Mouse (Mus musculus) intestine, embryonic 15.5 days (tissue): ENCODE measurements at regions not wholly inside any gene's neighbourhood (a gene's known extent, or its start where the extent isn't known, plus 50 kb on each side); places are given as distances from the start of the nearest gene placed in this dataset.

Experiments
- ATAC-seq: fragments of 200-750 bp; cut with Nextera tagmentation; 2 replicates; pipeline ENCODE4 v1.8.0; 2017; ENCODE audit warnings: moderate TSS enrichment, moderate library complexity
- H3K27ac ChIP-seq: fragments of 300-500 bp; sonication (generic); 2 replicates; pipeline ENCODE4 v1.5.1; 2015; ENCODE audit warnings: mild to moderate bottlenecking, inconsistent platforms
- H3K27me3 ChIP-seq: fragments of 300-500 bp; sonication (generic); replicated peaks from 2 replicates; pipeline ENCODE4 v1.6.1; 2015; ENCODE audit warnings: inconsistent platforms
- H3K36me3 ChIP-seq: fragments of 300-500 bp; sonication (generic); 2 replicates; pipeline ENCODE4 v1.6.1; 2015; ENCODE audit warnings: inconsistent platforms
- H3K4me1 ChIP-seq: fragments of 300-500 bp; sonication (generic); replicated peaks from 2 replicates; pipeline ENCODE4 v1.6.1; 2015; ENCODE audit warnings: inconsistent platforms
- H3K4me2 ChIP-seq: fragments of 300-500 bp; sonication (generic); replicated peaks from 2 replicates; pipeline ENCODE4 v1.6.1; 2015; ENCODE audit warnings: mild to moderate bottlenecking, inconsistent platforms
- H3K4me3 ChIP-seq: fragments of 300-500 bp; sonication (generic); replicated peaks from 2 replicates; pipeline ENCODE4 v1.5.1; 2015; ENCODE audit warnings: inconsistent platforms
- H3K9ac ChIP-seq: fragments of 300-500 bp; sonication (generic); 2 replicates; pipeline ENCODE4 v1.6.1; 2015; ENCODE audit warnings: inconsistent platforms
- H3K9me3 ChIP-seq: fragments of 300-500 bp; sonication (generic); 2 replicates; pipeline ENCODE4 v1.6.1; 2016; ENCODE audit warnings: inconsistent platforms
- WGBS: fragments of 180-500 bp; shearing (Covaris S2); methylation state at CpG from one replicate; pipeline ENCODE4 v1.1.7; 2015; 5-methylcytosine and 5-hydroxymethylcytosine counted together

DNA sequence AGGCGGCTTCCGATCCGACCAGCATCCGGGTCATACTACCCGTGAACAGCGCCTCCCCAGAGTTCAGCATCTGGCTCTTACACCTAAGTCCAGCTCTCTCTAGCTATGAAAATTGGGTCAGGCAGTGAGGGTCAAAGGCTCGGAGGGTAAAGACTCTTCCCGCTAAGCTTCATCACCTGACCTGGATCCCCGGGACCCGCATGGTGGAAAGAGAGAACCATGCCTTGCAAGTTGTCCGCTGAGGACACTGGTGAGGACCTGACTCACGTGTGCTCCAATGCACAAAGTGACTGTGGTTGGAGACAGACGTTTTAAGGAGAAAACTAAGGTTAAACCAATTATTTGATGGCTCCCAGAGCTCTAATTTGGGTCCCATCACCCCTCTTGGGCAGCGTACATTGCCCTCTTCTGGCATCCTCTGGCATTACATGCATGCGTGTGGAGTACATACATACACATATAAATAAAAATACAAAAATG is 74.6 kb upstream of the Sall4 start:
- Histone ChIP-seq H3K4me2 (peak overlapping the region; percentile 45), H3K4me1 (peaks cover 20% of the 10 kb centered on the region), H3K27ac (no peak overlapping the region), H3K36me3 (no peaks in the 10 kb centered on the region), H3K27me3 (peaks cover 20% of the 10 kb centered on the region), H3K4me3 (no peak overlapping the region), H3K9me3 (no peaks in the 10 kb centered on the region), H3K9ac (no peak overlapping the region)
- no peak for ATAC-seq
- WGBS: 12% methylated on average over 15 of the region's 15 CpGs

GRCm38 (mm10) chr2:168841713-168842045 is 73.9 kb upstream of the Sall4 start:
- H3K36me3 ChIP-seq: no peaks in the 10 kb centered on the region
- no peak overlapping the region for H3K9ac ChIP-seq
- H3K27me3 ChIP-seq: peaks cover 20% of the 10 kb centered on the region
- no peak for ATAC-seq
- no peaks in the 10 kb centered on the region for H3K9me3 ChIP-seq
- whole genome bisulfite sequencing: under 1% methylated on average over 11 of the region's 11 CpGs
- no peak overlapping the region for H3K27ac ChIP-seq
- H3K4me1 ChIP-seq: peaks cover 20% of the 10 kb centered on the region
- H3K4me2 ChIP-seq: peak overlapping the region; percentile 45
- H3K4me3 ChIP-seq: 0 out of 2 replicates have a peak overlapping the region, but pooled peaks have one; percentile 9

DNA sequence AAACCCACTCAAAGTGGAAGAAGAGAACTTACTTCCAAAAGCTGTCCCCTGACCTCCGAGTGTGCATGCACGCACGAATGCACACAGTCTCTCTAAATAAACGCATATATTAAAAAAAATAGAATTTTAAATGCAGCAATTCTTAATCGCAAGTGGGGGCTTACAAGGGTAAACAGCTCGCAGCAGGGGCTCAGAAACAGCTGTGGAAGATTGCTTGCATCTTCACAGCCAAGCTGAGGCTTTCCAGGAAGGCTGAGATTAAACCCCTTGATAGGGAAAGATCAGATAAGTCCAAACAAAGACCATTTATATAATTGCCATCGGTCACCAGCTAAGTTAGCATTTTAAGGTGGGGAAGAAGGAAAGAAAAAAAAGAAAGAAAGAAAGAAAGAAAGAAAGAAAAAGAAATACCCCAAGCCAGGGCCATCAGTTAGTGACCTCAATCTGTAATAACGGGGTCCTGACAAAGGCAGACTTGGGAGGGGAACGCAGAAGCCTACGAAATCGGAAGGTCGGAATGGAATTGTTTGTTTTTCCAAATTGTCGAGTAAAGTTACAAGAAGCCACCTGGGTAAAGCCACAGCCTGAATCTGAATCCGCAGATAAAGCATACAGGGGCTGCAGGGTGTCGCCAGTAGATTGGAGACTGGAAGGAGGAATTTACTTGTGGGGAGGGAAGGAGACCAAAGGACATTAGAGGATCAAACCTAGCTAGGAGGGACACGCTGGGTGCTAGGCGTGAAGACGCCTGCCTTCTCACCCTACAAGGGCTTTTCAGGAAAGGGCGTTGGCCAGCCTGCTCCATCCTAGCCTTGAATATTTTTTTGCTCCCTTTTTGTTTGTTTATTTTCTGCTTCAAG is 73.3 kb upstream of the Sall4 start:
- Histone ChIP-seq H3K9ac (no peak overlapping the region), H3K36me3 (no peaks in the 10 kb centered on the region), H3K9me3 (no peaks in the 10 kb centered on the region), H3K4me2 (peak overlapping the region; percentile 31), H3K4me3 (no peak overlapping the region), H3K27me3 (peaks cover 20% of the 10 kb centered on the region), H3K4me1 (peaks cover 20% of the 10 kb centered on the region), H3K27ac (no peak overlapping the region)
- no peak for ATAC-seq
- 17% methylated on average over 19 of the region's 19 CpGs for WGBS

DNA sequence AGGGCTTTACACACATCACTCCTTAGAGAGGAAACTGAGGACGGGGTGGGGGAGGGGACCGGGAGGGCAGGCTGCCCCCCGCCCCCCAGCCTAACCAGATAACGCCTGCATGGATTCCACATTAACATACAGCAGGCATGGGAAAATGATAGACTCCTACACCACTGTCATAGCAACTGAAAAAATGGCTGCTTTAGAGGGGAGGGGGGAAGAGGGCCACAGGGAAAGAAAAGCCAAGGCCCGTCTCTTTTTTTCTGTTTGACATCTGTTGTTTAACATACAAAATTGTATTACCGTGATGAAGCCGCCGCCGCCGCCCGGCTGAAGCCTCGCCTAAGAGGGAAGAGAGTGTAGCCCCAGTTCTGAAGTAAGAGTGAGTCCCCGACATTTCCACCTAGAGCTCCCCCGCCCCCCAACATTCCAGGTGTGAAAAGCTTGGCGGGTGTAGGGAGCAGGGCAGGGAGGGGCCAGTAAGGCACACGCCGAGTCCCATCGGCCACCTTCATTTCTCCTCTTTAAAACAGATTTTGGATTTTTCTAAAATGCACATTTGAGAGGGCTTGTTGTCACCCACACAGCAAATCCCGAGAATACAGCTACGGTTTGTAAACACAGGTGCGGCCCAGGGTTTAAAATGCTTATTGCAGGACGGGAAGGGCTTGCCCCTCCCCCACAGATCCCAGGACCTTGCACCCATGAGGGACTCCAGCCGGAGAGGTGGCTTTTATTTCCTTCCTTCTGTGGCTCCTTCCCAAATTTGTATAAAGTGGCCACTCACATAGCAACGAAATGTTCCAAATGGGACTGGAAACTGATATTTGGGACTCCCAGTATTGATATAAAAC is 72.3 kb upstream of the Sall4 start:
- H3K4me3 ChIP-seq: peak overlapping the region; percentile 5; the same call in 1 of the 2 replicates
- no peaks in the 10 kb centered on the region for H3K9me3 ChIP-seq
- peaks cover 20% of the 10 kb centered on the region for H3K4me1 ChIP-seq
- H3K9ac ChIP-seq: peak overlapping the region; percentile 8; the same call in 1 of the 2 replicates
- no peak overlapping the region for H3K27ac ChIP-seq
- H3K4me2 ChIP-seq: peak overlapping the region; percentile 47
- H3K27me3 ChIP-seq: peaks cover 20% of the 10 kb centered on the region
- WGBS: 3% methylated on average over 24 of the region's 24 CpGs
- H3K36me3 ChIP-seq: no peaks in the 10 kb centered on the region
- peak; percentile 34 for ATAC-seq

- Histone ChIP-seq H3K4me2 (no peak overlapping the region), H3K4me3 (no peak overlapping the region), H3K27me3 (peaks cover 20% of the 10 kb centered on the region), H3K36me3 (no peaks in the 10 kb centered on the region), H3K9ac (no peak overlapping the region), H3K9me3 (no peaks in the 10 kb centered on the region), H3K4me1 (peaks cover 20% of the 10 kb centered on the region), H3K27ac (no peak overlapping the region)
- ATAC-seq: no peak
- WGBS: 33% methylated on average over 6 of the region's 6 CpGs
Observed at GRCm38 (mm10) chr2:168839221-168839620, 71.5 kb upstream of the Sall4 start.

DNA sequence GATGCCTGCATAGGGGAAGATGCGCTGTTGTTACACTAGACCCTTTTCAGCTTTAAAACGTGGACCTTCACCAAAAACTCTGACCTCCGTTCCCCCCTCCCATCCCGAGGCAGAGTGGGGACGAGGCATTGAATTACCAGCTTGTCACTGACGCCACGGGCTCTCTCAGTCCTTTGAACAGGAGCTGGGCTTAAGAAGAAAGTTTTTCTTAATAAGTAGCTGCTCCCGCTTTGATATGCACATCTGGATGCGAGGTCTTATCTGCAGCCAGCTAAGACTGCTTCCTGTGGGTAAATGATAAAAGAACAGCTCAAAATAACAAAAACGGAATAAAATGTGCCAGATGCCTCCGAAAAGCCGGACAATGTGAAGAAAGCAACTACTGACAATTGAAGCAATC is 70.9 kb upstream of the Sall4 start:
- H3K27ac ChIP-seq: no peak overlapping the region
- H3K4me1 ChIP-seq: peaks cover 20% of the 10 kb centered on the region
- 22% methylated on average over 12 of the region's 12 CpGs for WGBS
- no peaks in the 10 kb centered on the region for H3K36me3 ChIP-seq
- H3K9me3 ChIP-seq: no peaks in the 10 kb centered on the region
- H3K4me2 ChIP-seq: no peak overlapping the region
- no peak for ATAC-seq
- no peak overlapping the region for H3K4me3 ChIP-seq
- H3K27me3 ChIP-seq: peaks cover 20% of the 10 kb centered on the region
- H3K9ac ChIP-seq: no peak overlapping the region

- 57% methylated on average over 5 of the region's 5 CpGs for WGBS
- no peak for ATAC-seq
- no peak overlapping the region for H3K4me2 ChIP-seq
- H3K9me3 ChIP-seq: no peaks in the 10 kb centered on the region
- no peaks in the 10 kb centered on the region for H3K36me3 ChIP-seq
- peaks cover 17% of the 10 kb centered on the region for H3K27me3 ChIP-seq
- no peak overlapping the region for H3K9ac ChIP-seq
- no peak overlapping the region for H3K27ac ChIP-seq
- H3K4me1 ChIP-seq: peaks cover 20% of the 10 kb centered on the region
- no peak overlapping the region for H3K4me3 ChIP-seq
Observed at GRCm38 (mm10) chr2:168837951-168838570, 70.3 kb upstream of the Sall4 start.

GRCm38 (mm10) chr2:168834771-168835170 is 67.0 kb upstream of the Sall4 start:
- H3K9ac ChIP-seq: no peak overlapping the region
- H3K4me2 ChIP-seq: no peak overlapping the region
- WGBS: 93% methylated on average over 3 of the region's 3 CpGs
- no peaks in the 10 kb centered on the region for H3K9me3 ChIP-seq
- H3K4me3 ChIP-seq: no peak overlapping the region
- H3K27ac ChIP-seq: no peak overlapping the region
- H3K4me1 ChIP-seq: peaks cover 6% of the 10 kb centered on the region; the same call in 1 of the 2 replicates
- no peak for ATAC-seq
- H3K27me3 ChIP-seq: peaks cover 3% of the 10 kb centered on the region
- no peaks in the 10 kb centered on the region for H3K36me3 ChIP-seq

DNA sequence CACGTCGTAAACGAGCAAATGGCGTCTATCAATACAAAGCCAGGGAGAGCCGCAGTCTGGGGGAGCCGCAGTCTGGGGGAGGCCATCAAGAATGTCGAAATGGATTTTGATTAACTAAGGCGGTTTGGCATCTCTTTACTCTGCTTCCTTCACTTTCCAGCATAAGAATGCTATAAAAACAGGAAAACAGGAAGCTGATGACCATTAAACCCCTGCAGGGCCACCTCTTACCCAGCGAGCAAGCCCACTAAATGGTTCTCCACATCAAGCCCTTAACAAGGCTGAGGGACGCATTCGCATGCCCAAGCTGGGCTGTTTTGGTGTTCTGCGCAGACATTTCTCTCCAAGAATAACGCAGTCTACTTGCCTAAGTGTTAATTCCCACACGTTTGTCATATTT is 64.0 kb upstream of the Sall4 start:
- H3K4me2 ChIP-seq: no peak overlapping the region

GRCm38 (mm10) chr2:168820648-168821047 is 52.9 kb upstream of the Sall4 start:
- H3K4me2 ChIP-seq: no peak overlapping the region
- no peaks in the 10 kb centered on the region for H3K27me3 ChIP-seq
- H3K27ac ChIP-seq: no peak overlapping the region
- WGBS: 55% methylated on average over 10 of the region's 10 CpGs
- no peak overlapping the region for H3K4me3 ChIP-seq
- H3K4me1 ChIP-seq: no peaks in the 10 kb centered on the region
- H3K36me3 ChIP-seq: no peaks in the 10 kb centered on the region
- H3K9ac ChIP-seq: no peak overlapping the region
- ATAC-seq: no peak
- H3K9me3 ChIP-seq: no peaks in the 10 kb centered on the region

More for the DNA sequence above, 64.0 kb upstream of the Sall4 start:
- Histone ChIP-seq H3K36me3 (no peaks in the 10 kb centered on the region), H3K9me3 (no peaks in the 10 kb centered on the region), H3K9ac (no peak overlapping the region), H3K4me1 (0 out of 2 replicates have a peak, but pooled peaks cover 2% of the 10 kb centered on the region), H3K27ac (no peak overlapping the region), H3K4me3 (no peak overlapping the region), H3K27me3 (no peaks in the 10 kb centered on the region)
- WGBS: 43% methylated on average over 14 of the region's 14 CpGs
- no peak for ATAC-seq
